Comparison of ENCODE assay signal across 8 mouse cellular contexts in genomic region chr10:18317961-18318915, GRCm38 (mm10). TPM values are rescaled to one million over a fixed set of nuclear protein-coding genes. Genes with fewer than 3 reads are reported as not detected.
DNase-seq lines count a peak whose midpoint lies in the region; ATAC-seq and TF ChIP-seq lines count a peak whose summit lies in the region.

No protein-coding gene starts in this region.

- no peak overlapping the region for H3K27ac ChIP-seq in cortical plate, adult 2 months (ENCODE audit: insufficient read depth, low read length)
- peak overlapping the region; percentile 73 for H3K27ac ChIP-seq in intestine, embryonic 15.5 days
- peak overlapping the region; percentile 50 for H3K27ac ChIP-seq in liver, adult 2 months (replicated peaks; ENCODE audit: insufficient read depth, low read depth, low read length)
- peak overlapping the region; percentile 47; the same call in 1 of the 2 replicates for H3K27ac ChIP-seq in midbrain, postnatal 0 days (ENCODE audit: low read depth, low read length)
- no peak overlapping the region for H3K27ac ChIP-seq in testis, adult 2 months (ENCODE audit: control insufficient read depth, insufficient read depth, low read depth, low read length)

- H3K9ac ChIP-seq in intestine, embryonic 15.5 days: peak overlapping the region; percentile 76
- peak overlapping the region; percentile 99 for H3K9ac ChIP-seq in liver, adult 2 months (ENCODE audit: low read depth, low read length)
- H3K9ac ChIP-seq in midbrain, postnatal 0 days (replicated peaks; ENCODE audit: low read length, poor library complexity, severe bottlenecking): peak overlapping the region; percentile 64

- ATAC-seq in cerebellum, adult (ENCODE audit: insufficient number of reproducible peaks, low FRiP score, low TSS enrichment): peak; percentile 26
- peak; percentile 91 for ATAC-seq in granulocyte monocyte progenitor cell, adult 5-6 weeks (replicated peaks; ENCODE audit: poor library complexity, severe bottlenecking)
- peak; percentile 93 for ATAC-seq in intestine, embryonic 15.5 days
- peak; percentile 71 for ATAC-seq in midbrain, postnatal 0 days (ENCODE audit: low FRiP score)

- no peak for TF ChIP-seq CTCF in cortical plate, adult 2 months (IDR thresholded peaks at IDR 0.05; ENCODE audit: extremely low read depth, insufficient read depth, low read length)
- TF ChIP-seq CTCF in liver, adult 2 months (IDR thresholded peaks at IDR 0.05; ENCODE audit: low read depth, low read length): peak; percentile 41; the same call in 1 of the 2 replicates
- TF ChIP-seq CTCF in midbrain, postnatal 0 days (IDR thresholded peaks at IDR 0.05): no peak
- no peak for TF ChIP-seq CTCF in testis, adult 2 months (IDR thresholded peaks at IDR 0.05; ENCODE audit: control insufficient read depth, insufficient read depth, insufficient replicate concordance, low read depth, low read length)

- WGBS in intestine, embryonic 15.5 days: 2% methylated on average over 80 of the region's 89 CpGs
- 3% methylated on average over 81 of the region's 89 CpGs for WGBS in liver, adult 2 months
- 2% methylated on average over 53 of the region's 89 CpGs for WGBS in midbrain, postnatal 0 days

- H3K4me3 ChIP-seq in cortical plate, adult 2 months (ENCODE audit: insufficient read depth, low read length): peak overlapping the region; percentile 32
- H3K4me3 ChIP-seq in intestine, embryonic 15.5 days (replicated peaks): peak overlapping the region; percentile 83
- H3K4me3 ChIP-seq in liver, adult 2 months (ENCODE audit: insufficient read depth, low read depth, low read length): peak overlapping the region; percentile 97
- H3K4me3 ChIP-seq in midbrain, postnatal 0 days (ENCODE audit: low read depth, low read length): peak overlapping the region; percentile 80
- H3K4me3 ChIP-seq in testis, adult 2 months (ENCODE audit: control insufficient read depth, low read depth, low read length): peak overlapping the region; percentile 76

- H3K4me2 ChIP-seq in intestine, embryonic 15.5 days (replicated peaks): peak overlapping the region; percentile 96
- H3K4me2 ChIP-seq in midbrain, postnatal 0 days (ENCODE audit: low read depth, low read length, poor library complexity, severe bottlenecking): peak overlapping the region; percentile 99

- no peak for DNase-seq in cerebellum, adult 9-11 months
- DNase-seq in liver, adult 2 months (ENCODE audit: extremely low read depth, low read depth, low spot score): peak; percentile 52
- DNase-seq in midbrain, postnatal 0 days (ENCODE audit: low spot score): no peak

- peaks cover 22% of the 10 kb centered on the region for H3K79me2 ChIP-seq in liver, adult 2 months (ENCODE audit: control insufficient read depth, insufficient read depth, low read length)

- no peak for TF ChIP-seq POLR2A in cortical plate, adult 2 months (IDR thresholded peaks at IDR 0.05; ENCODE audit: extremely low read depth, insufficient read depth, low read length)
- peak; percentile 41; the same call in 1 of the 2 replicates for TF ChIP-seq POLR2A in liver, adult 2 months (IDR thresholded peaks at IDR 0.05; ENCODE audit: extremely low read depth, insufficient read depth, low read length)
- peak; percentile 29; the same call in 1 of the 2 replicates for TF ChIP-seq POLR2A in testis, adult 2 months (IDR thresholded peaks at IDR 0.05; ENCODE audit: control insufficient read depth, low read depth, low read length)

- H3K27me3 ChIP-seq in intestine, embryonic 15.5 days (replicated peaks): no peaks in the 10 kb centered on the region
- H3K27me3 ChIP-seq in liver, adult 2 months (ENCODE audit: control insufficient read depth, insufficient read depth, low read length): no peaks in the 10 kb centered on the region
- H3K27me3 ChIP-seq in midbrain, postnatal 0 days (ENCODE audit: insufficient read depth, low read length): peaks cover 13% of the 10 kb centered on the region
- no peaks in the 10 kb centered on the region for H3K27me3 ChIP-seq in testis, adult 2 months (ENCODE audit: control insufficient read depth, insufficient read depth, low read length)

- H3K9me3 ChIP-seq in intestine, embryonic 15.5 days: no peaks in the 10 kb centered on the region
- H3K9me3 ChIP-seq in midbrain, postnatal 0 days (ENCODE audit: low read length): no peaks in the 10 kb centered on the region

- no peaks in the 10 kb centered on the region for H3K36me3 ChIP-seq in intestine, embryonic 15.5 days
- H3K36me3 ChIP-seq in liver, adult 2 months (ENCODE audit: control insufficient read depth, insufficient read depth, low read length): no peaks in the 10 kb centered on the region
- H3K36me3 ChIP-seq in midbrain, postnatal 0 days (ENCODE audit: insufficient read depth, low read length): no peaks in the 10 kb centered on the region
- no peaks in the 10 kb centered on the region for H3K36me3 ChIP-seq in testis, adult 2 months (ENCODE audit: control insufficient read depth, insufficient read depth, low read length)

- H3K4me1 ChIP-seq in cortical plate, adult 2 months (ENCODE audit: control insufficient read depth, insufficient read depth, low read length): no peaks in the 10 kb centered on the region; the same call in 1 of the 2 replicates
- 0 out of 2 replicates have a peak, but pooled peaks cover 8% of the 10 kb centered on the region for H3K4me1 ChIP-seq in intestine, embryonic 15.5 days (replicated peaks)
- H3K4me1 ChIP-seq in liver, adult 2 months (ENCODE audit: control insufficient read depth, insufficient read depth, low read length): peaks cover 7% of the 10 kb centered on the region; the same call in 1 of the 2 replicates
- H3K4me1 ChIP-seq in midbrain, postnatal 0 days (ENCODE audit: insufficient read depth, low read length): no peaks in the 10 kb centered on the region; the same call in 1 of the 2 replicates
- peaks cover 6% of the 10 kb centered on the region for H3K4me1 ChIP-seq in testis, adult 2 months (ENCODE audit: control insufficient read depth, insufficient read depth, low read length)

RNA-seq across cellular contexts. Expression of gene Nhsl1, which starts 0.5 kb away (rescaled TPM):
- 11.9 and 12.1 TPM in 2 replicates for polyA plus RNA-seq in cortical plate, adult 2 months (2012; rRNA removed)
- total RNA-seq in granulocyte monocyte progenitor cell, adult 5-6 weeks (2014; fragmentation: Nextera tagmentation): 0.15 and 1.7 TPM in 2 replicates
- total RNA-seq in granulocyte monocyte progenitor cell, adult 5-6 weeks (2017): 0.93 and 1.0 TPM in 2 replicates
- polyA plus RNA-seq in intestine, embryonic 15.5 days (2015; fragmentation: Nextera tagmentation; extraction: Ambion mirVana): 9.2 and 10.0 TPM in 2 replicates
- 2.8 and 5.0 TPM in 2 replicates for total RNA-seq in liver, adult 2 months (2014; rRNA removed)
- 1.5 and 2.6 TPM in 2 replicates for polyA plus RNA-seq in liver, adult 2 months (2012; rRNA removed)
- 16.0 and 18.0 TPM in 2 replicates for total RNA-seq in midbrain, postnatal 0 days (2014; rRNA removed)
- 6.7 and 7.2 TPM in 2 replicates for polyA plus RNA-seq in midbrain, postnatal 0 days (2015; fragmentation: Nextera tagmentation; extraction: Ambion mirVana)
- 11.7 and 11.9 TPM in 2 replicates for polyA plus RNA-seq in testis, adult 2 months (2012; rRNA removed)

Comparison
In these comparisons a context has a peak if more than half of its experiments do, and no peak if none do; other contexts are left out.
1. ATAC-seq: peak in every context shown above with its lines; median percentile 93 in intestine, embryonic 15.5 days; 91 in granulocyte monocyte progenitor cell, adult 5-6 weeks; 71 in midbrain, postnatal 0 days; 26 in cerebellum, adult.
2. H3K27ac ChIP-seq: peak in intestine, embryonic 15.5 days (single experiment), liver, adult 2 months (single experiment) and midbrain, postnatal 0 days (single experiment); none in cortical plate, adult 2 months (single experiment) and testis, adult 2 months (single experiment).
3. H3K4me3 ChIP-seq: peak in every context shown above with its lines; median percentile 97 in liver, adult 2 months; 83 in intestine, embryonic 15.5 days; 80 in midbrain, postnatal 0 days; 76 in testis, adult 2 months; 32 in cortical plate, adult 2 months.
4. Peak in every context shown above with its lines, with median percentiles within 50 percentile points of each other: H3K9ac ChIP-seq.